Mouse (Mus musculus) heart, adult 2 months (tissue): ENCODE results near the gene Gm3435.

ENCODE experiments used
- CTCF ChIP-seq: fragments of 200-600 bp; IDR thresholded peaks from 2 replicates; pipeline ENCODE4 v1.8.1; 2022; ENCODE audit warnings: antibody characterized with exemption, mild to moderate bottlenecking, moderate library complexity
- EP300 ChIP-seq: fragments of 200-500 bp; IDR thresholded peaks from 2 replicates; pipeline ENCODE4 v1.6.1; 2011; ENCODE audit warnings: low read depth, low read length, control low read depth; ENCODE audit not compliant: insufficient read depth
- POLR2A ChIP-seq: fragments of 200-500 bp; IDR thresholded peaks from 2 replicates; pipeline ENCODE4 v1.6.1; 2011; ENCODE audit warnings: mild to moderate bottlenecking, low read depth, low read length, control low read depth; ENCODE audit not compliant: insufficient read depth

DNA sequence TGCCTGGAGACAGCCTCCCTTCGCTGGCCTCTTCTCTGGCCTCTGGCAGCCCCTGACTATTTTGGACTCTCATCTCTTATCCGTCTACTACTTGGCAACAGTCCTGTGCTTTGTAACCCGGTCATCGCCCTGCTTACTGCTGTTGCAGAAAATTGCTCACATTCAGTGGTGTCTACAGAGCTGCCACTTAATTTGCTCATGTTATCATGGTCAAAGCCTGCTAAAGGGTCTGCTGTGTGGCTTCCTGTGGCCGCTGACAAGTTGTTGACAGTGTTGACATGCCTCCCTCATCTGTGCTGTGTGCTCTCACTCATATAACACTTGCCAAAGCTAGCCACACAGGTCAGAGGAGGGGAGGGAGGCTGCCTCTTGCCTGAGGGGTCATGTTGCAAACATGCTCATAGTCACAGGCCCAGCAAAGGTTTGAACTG lies 48.2 kb downstream of the Gm3435 start:
- TF ChIP-seq CTCF: no peak
- no peak for TF ChIP-seq POLR2A
- TF ChIP-seq EP300: no peak
